Mouse (Mus musculus): ENCODE results near the gene Pla2g2c. TPM values are rescaled to one million over a fixed set of nuclear protein-coding genes. Genes with fewer than 3 reads are reported as not detected.

The Pla2g2c gene
- polyA plus RNA-seq, 1 experiment from 2014 or later, result 0.25 TPM

DNA sequence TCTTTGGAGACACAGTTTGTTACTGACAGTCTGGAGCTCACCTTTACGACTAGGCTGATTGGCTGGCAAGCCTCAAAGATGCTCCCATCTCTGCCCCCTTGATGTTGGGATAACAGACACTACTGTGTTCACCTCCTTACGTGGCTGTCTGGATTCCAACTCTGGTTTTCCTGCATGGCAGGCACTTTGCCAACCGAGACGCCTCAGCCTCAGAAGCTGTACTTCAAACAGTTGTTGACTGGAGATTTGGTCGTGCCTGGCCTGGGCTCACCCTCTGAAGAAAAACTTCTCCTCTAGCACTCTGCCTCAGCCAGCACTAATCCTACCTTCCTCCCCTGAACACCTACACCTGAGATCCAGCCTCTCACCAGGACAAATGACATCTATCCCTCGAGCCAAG lies 66.9 kb downstream of the Pla2g2c start:
- Histone ChIP-seq H3K27me3 (replicated peaks) (no peaks in the 10 kb centered on the region), H3K36me3 (no peaks in the 10 kb centered on the region), H3K4me2 (replicated peaks) (no peak overlapping the region), H3K4me3 (replicated peaks) (no peak overlapping the region), H3K9ac (no peak overlapping the region), H3K9me3 (no peaks in the 10 kb centered on the region), H3K27ac (no peak overlapping the region), H3K4me1 (replicated peaks) (peaks cover 4% of the 10 kb centered on the region; the same call in 1 of the 2 replicates)
- WGBS, result 55% methylated on average over 6 of the region's 6 CpGs
- ATAC-seq, result no peak

- H3K9ac ChIP-seq, result no peak overlapping the region
- 21% methylated on average over 9 of the region's 9 CpGs for WGBS
- H3K4me1 ChIP-seq (replicated peaks), result peaks cover 4% of the 10 kb centered on the region; the same call in 1 of the 2 replicates
- H3K27ac ChIP-seq, result no peak overlapping the region
- H3K27me3 ChIP-seq (replicated peaks), result no peaks in the 10 kb centered on the region
- H3K4me2 ChIP-seq (replicated peaks), result no peak overlapping the region
- H3K9me3 ChIP-seq, result no peaks in the 10 kb centered on the region
- H3K36me3 ChIP-seq, result no peaks in the 10 kb centered on the region
- no peak overlapping the region for H3K4me3 ChIP-seq (replicated peaks)
- peak; percentile 77 for ATAC-seq
Measured at GRCm38 (mm10) chr4:138792599-138792998, 68.0 kb downstream of the Pla2g2c start.

GRCm38 (mm10) chr4:138793276-138793675 lies 68.7 kb downstream of the Pla2g2c start:
- H3K9ac ChIP-seq, result no peak overlapping the region
- H3K9me3 ChIP-seq, result no peaks in the 10 kb centered on the region
- no peaks in the 10 kb centered on the region for H3K36me3 ChIP-seq
- no peak overlapping the region for H3K27ac ChIP-seq
- H3K4me3 ChIP-seq (replicated peaks), result no peak overlapping the region
- 0 out of 2 replicates have a peak, but pooled peaks have one; percentile 16 for ATAC-seq
- 51% methylated on average over 2 of the region's 2 CpGs for WGBS
- no peaks in the 10 kb centered on the region for H3K27me3 ChIP-seq (replicated peaks)
- peaks cover 4% of the 10 kb centered on the region; the same call in 1 of the 2 replicates for H3K4me1 ChIP-seq (replicated peaks)
- no peak overlapping the region for H3K4me2 ChIP-seq (replicated peaks)

DNA sequence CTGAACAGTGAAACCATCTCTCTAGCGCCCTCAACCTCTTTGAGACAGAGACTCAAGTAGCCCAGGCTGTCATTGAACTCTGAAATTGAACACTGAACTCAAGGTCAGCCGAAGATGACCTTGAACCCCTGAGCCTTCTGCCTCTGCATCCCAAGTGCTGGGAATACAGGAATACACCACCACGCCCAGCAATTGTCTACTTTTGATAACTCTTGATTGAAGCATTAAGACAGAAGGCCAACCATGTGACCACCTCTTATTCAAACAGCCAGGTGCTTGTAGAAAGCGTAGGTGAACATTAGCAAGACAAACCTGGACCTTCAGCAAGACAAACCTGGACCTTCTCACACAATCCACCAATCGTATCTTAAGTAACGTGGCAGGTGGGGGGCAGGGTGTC lies 69.8 kb downstream of the Pla2g2c start:
- 91% methylated on average over 6 of the region's 6 CpGs for WGBS
- no peaks in the 10 kb centered on the region for H3K36me3 ChIP-seq
- no peak for ATAC-seq
- no peaks in the 10 kb centered on the region for H3K27me3 ChIP-seq (replicated peaks)
- peaks cover 4% of the 10 kb centered on the region; the same call in 1 of the 2 replicates for H3K4me1 ChIP-seq (replicated peaks)
- no peak overlapping the region for H3K9ac ChIP-seq
- H3K27ac ChIP-seq, result no peak overlapping the region
- H3K9me3 ChIP-seq, result no peaks in the 10 kb centered on the region
- no peak overlapping the region for H3K4me2 ChIP-seq (replicated peaks)
- no peak overlapping the region for H3K4me3 ChIP-seq (replicated peaks)

Other genes starting within 250 kb of the Pla2g2c start
- gene Vwa5b1, start 88.9 kb upstream of the Pla2g2c start, polyA plus RNA-seq (2015; fragmentation: Nextera tagmentation; extraction: Ambion mirVana), result 0.19 and 0.28 TPM in 2 replicates
- 1.3 and 1.7 TPM in 2 replicates for gene Ubxn10, start 12.4 kb downstream of the Pla2g2c start, polyA plus RNA-seq (2015; fragmentation: Nextera tagmentation; extraction: Ambion mirVana)
- gene Pla2g2f, start 32.8 kb downstream of the Pla2g2c start, polyA plus RNA-seq (2015; fragmentation: Nextera tagmentation; extraction: Ambion mirVana), result 1.5 and 2.6 TPM in 2 replicates
- 0.92 and 0.99 TPM in 2 replicates for gene Pla2g2d, start 50.9 kb downstream of the Pla2g2c start, polyA plus RNA-seq (2015; fragmentation: Nextera tagmentation; extraction: Ambion mirVana)
- gene Pla2g5, start 138.7 kb downstream of the Pla2g2c start, polyA plus RNA-seq (2015; fragmentation: Nextera tagmentation; extraction: Ambion mirVana), result 0.15 and 0.29 TPM in 2 replicates
- gene Gm13030, start 149.2 kb downstream of the Pla2g2c start, polyA plus RNA-seq (2015; fragmentation: Nextera tagmentation; extraction: Ambion mirVana), result not detected in 2 replicates
- gene Pla2g2e, start 153.2 kb downstream of the Pla2g2c start, polyA plus RNA-seq (2015; fragmentation: Nextera tagmentation; extraction: Ambion mirVana), result not detected in 2 replicates
- 4.5 and 6.2 TPM in 2 replicates for gene Otud3, start 189.2 kb downstream of the Pla2g2c start, polyA plus RNA-seq (2015; fragmentation: Nextera tagmentation; extraction: Ambion mirVana)
- gene Rnf186, start 242.3 kb downstream of the Pla2g2c start, polyA plus RNA-seq (2015; fragmentation: Nextera tagmentation; extraction: Ambion mirVana), result 79.5 and 98.0 TPM in 2 replicates
- 14.1 and 14.3 TPM in 2 replicates for gene Tmco4, start 248.1 kb downstream of the Pla2g2c start, polyA plus RNA-seq (2015; fragmentation: Nextera tagmentation; extraction: Ambion mirVana)